Mouse (Mus musculus) brain, embryonic 14.5 days (tissue): ENCODE data around the gene Terb2. TPM values are rescaled to one million over a fixed set of nuclear protein-coding genes. Genes with fewer than 3 reads are reported as not detected.

Experiments
- DNase-seq: peaks from one replicate; pipeline ENCODE4 v3.0.0-alpha.2; 2011; ENCODE audit warnings: low read depth
- CTCF ChIP-seq: fragments of 200-500 bp; IDR thresholded peaks from 2 replicates; pipeline ENCODE4 v1.5.1; 2012; ENCODE audit warnings: inconsistent platforms, mild to moderate bottlenecking, moderate library complexity, borderline replicate concordance; ENCODE audit not compliant: insufficient read depth, insufficient read length; ENCODE audit errors: extremely low read depth
- POLR2A ChIP-seq: fragments of 200-500 bp; IDR thresholded peaks from 2 replicates; pipeline ENCODE4 v1.6.1; 2012; ENCODE audit warnings: mild to moderate bottlenecking, inconsistent platforms, borderline replicate concordance; ENCODE audit not compliant: poor library complexity, insufficient read depth, insufficient read length, severe bottlenecking; ENCODE audit errors: extremely low read depth
- polyA plus RNA-seq: library from polyadenylated mRNA; depleted of rRNA; stranded (reverse); fragments of >200 nt; gene quantifications from 2 replicates; pipeline ENCODE4 v1.2.3, GENCODE M21; 2012; rRNA removed

The Terb2 gene
- not detected in 2 replicates for polyA plus RNA-seq

- TF ChIP-seq CTCF (no peak), POLR2A (no peak)
- DNase-seq = no peak
Measured at GRCm38 (mm10) chr2:122186106-122186505, at the start of gene Terb2, which contains the start of gene Patl2. Gene Terb2 (plus strand): TSS chr2:122186272. Gene Patl2 (minus strand): TSS chr2:122186189.

DNA sequence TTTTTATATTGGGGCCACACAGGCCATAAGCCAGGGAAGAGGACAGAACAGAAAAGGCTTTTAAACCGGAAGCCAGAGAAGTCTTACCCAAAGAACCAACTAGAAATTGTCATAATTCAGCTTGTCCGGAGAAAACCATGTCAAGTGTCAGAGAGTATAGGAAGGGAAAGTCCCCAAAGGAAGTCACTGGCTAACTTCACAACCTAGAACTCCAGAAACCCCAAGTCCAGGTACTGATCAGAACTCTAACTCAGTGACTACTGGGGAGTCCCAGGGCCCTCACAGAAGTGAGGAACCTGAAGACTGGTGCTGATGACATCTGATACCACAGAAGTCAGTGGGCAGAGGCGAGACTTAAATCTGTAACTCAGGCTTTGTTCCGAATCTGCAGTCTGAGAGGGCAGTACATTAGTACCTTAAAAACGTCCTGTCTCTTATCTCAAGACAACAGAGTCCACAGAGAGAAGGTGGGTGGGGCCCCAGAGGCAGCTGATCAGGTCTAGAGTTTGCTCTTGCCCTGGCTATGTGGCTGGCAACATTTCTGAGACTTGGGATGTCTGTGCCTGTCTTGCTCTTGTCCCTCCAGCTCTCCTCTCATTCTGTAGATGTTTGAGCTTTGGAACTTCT is 48.1 kb upstream of the Terb2 start:
- TF ChIP-seq CTCF (no peak), POLR2A (no peak)
- DNase-seq = no peak

DNA sequence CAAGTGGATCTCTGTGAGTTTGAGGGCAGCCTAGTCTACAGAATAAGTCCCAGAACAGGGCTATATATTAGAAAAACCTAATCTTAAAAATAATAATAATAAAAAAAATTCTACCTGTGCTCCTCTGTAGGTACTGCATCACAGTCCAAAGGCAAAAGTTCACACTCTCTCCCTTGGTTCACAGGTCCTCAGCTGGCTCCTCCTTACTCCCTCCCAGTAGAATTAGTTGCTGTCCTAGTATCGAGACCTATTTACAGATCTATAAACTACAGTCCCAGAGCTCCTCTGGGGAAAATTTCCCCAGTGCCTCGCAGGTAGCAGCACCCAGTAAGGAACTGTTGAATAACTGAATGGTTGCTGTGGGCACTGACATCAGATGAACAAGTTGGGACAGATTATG is 45.3 kb upstream of the Terb2 start:
- DNase-seq = no peak
- no peak for TF ChIP-seq POLR2A
- TF ChIP-seq CTCF = no peak

DNA sequence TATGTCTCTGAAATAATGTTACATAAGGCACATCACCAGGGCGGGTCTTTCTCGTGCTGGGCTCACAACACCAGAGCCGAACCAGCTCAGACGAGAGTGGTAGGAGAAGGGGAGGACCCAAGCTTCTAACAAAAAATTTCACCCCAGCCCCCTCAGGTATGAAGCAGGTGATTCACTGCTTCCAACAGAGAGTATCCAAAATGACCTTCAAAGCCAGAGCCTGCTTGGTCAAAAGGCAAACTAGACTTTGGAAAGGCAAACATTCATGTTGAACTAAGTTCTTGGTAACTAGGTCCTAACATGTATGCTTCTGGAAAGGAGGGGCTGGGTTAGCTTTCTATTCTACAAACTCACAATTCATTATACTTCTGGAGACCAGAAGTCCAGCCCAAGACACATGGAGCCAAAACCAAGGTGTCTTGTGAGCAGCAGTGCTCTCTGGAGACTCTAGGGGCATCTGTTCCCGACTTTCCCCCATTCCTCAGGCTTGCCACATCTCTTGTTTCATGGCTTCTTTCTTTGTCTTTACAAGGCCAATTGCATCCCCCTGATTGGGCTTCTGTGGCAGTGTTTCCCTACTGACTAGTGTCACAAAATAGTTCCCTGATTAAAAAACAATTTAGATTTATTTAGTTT is 44.6 kb upstream of the Terb2 start:
- TF ChIP-seq CTCF = peak; percentile 17; the same call in 1 of the 2 replicates
- TF ChIP-seq POLR2A = no peak
- no peak for DNase-seq

GRCm38 (mm10) chr2:122143111-122143510 is 43.0 kb upstream of the Terb2 start:
- TF ChIP-seq CTCF = no peak
- DNase-seq = no peak

DNA sequence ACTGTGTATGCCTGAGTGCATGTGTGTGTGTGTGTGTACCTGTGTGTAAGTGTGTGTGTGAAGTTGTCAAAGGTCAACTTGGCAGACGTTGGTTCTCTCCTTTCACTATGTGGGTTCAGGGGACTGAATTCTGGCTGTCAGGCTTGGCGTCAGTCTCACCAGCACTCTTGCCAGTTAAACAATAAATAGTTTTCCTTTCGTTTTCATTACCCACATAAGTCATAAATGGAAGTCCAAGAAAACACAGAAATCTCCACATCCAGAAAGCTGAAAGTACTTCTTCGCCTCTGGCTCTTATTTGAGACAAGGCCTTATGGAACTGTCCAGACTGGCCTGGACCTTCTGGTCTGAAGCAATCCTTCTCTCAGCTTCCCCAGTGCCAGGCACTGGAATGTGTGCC is 40.3 kb upstream of the Terb2 start:
- no peak for DNase-seq
- TF ChIP-seq CTCF (no peak), POLR2A (no peak)

DNA sequence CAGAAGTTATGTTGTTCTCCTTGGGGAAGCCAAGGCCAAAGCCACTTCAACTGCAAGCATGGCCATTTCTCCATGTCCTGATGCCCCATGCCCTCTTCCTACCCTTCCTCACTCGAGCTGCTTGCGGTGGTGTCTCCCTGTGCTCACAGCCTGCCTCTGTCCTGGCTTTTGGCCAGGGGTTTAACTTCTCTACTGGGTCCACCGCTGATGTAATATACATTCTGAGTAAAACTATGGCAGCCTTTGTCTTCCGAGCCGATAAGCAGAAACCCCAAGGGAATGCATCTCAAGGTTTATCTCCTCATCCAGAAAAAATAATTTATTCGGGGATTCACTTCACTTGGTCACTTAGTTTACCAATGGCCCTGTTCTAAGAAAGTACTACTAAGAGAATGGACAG is 39.4 kb upstream of the Terb2 start:
- TF ChIP-seq CTCF (no peak), POLR2A (no peak)
- DNase-seq = no peak

GRCm38 (mm10) chr2:122147508-122148241 is 38.4 kb upstream of the Terb2 start, which contains the start of gene B2m:
Gene B2m (plus strand): TSS chr2:122147686.
- peak; percentile 96 for DNase-seq
- peak; percentile 65; the same call in 1 of the 2 replicates for TF ChIP-seq POLR2A
- TF ChIP-seq CTCF = no peak

DNA sequence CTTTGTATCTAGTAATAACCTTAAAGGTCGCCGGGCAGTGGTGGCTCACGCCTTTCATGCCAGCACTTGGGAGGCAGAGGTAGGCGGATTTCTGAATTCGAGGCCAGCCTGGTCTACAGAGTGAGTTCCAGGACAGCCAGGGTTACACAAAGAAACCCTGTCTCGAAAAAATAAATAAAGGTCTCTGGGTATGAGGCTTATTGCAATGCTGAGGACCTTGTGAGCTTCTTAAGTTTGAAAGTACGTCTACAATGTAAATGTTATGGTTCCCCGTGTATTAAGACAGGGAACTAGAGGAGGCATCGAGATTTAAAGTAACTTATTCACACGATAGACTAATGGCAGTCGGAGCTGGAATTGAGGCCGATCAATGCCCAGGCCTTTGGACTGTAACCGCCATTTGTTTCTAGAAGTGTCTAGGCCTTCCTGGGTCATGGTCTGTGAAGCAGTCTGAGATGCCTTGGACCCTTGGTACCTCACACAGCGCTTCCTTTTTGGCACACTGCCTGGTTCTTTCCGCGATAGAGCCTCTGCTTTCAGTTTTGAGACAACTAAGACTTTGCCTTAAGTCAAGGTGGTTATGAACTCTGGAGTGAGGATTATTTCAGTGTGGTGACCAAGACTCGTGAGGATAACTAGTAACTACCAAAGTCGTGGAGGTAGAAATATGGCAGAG is 37.7 kb upstream of the Terb2 start:
- no peak for TF ChIP-seq CTCF
- no peak for TF ChIP-seq POLR2A
- peak; percentile 45 for DNase-seq

DNA sequence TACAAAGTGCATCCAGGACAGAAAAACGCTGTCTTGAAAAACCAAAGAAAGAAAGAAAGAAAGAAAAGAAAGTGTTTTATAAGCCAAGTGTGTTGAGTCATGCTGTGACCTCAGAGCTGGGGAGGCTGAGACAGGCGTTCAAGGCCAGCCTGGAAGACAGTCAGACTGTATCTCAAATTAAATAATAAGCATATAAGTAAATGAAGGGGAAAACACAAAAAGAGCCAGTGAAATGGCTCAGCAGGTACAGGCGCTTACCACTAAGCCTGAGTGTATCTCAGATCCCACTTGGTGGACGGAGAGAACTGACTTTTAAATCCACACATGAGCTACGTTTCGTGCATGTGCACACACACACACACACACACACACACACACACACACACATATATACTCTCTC is 36.8 kb upstream of the Terb2 start:
- TF ChIP-seq CTCF (no peak), POLR2A (no peak)

GRCm38 (mm10) chr2:122149716-122150115 is 36.4 kb upstream of the Terb2 start:
- DNase-seq = no peak
- TF ChIP-seq POLR2A (no peak), CTCF (no peak)

More for the DNA sequence above, 36.8 kb upstream of the Terb2 start:
- no peak for DNase-seq
